Mouse (Mus musculus) left cerebral cortex, adult 8-10 months (tissue): ENCODE data around the gene Leprot. TPM values are rescaled to one million over a fixed set of nuclear protein-coding genes. Genes with fewer than 3 reads are reported as not detected.

ENCODE experiments used
- DNase-seq, 2 experiments: peaks; one replicate each; pipeline ENCODE4 v3.0.0; 2022; ENCODE audit warnings: low spot score in 2 of 2
- total RNA-seq, 4 experiments: library from RNA; stranded (reverse); gene quantifications; 2 replicates each; pipeline ENCODE4 v1.2.4; 2022

The Leprot gene
- total RNA-seq, result 10 to 100 TPM; 26.1 to 28.0 (median 27.1) TPM

GRCm38 (mm10) chr4:101647196-101647905 lies at the start of gene Leprot:
Gene Leprot (plus strand): TSS chr4:101647718.
- peak; percentile 100 for DNase-seq

GRCm38 (mm10) chr4:101601758-101602157 lies 45.8 kb upstream of the Leprot start:
- DNase-seq, result no peak

DNA sequence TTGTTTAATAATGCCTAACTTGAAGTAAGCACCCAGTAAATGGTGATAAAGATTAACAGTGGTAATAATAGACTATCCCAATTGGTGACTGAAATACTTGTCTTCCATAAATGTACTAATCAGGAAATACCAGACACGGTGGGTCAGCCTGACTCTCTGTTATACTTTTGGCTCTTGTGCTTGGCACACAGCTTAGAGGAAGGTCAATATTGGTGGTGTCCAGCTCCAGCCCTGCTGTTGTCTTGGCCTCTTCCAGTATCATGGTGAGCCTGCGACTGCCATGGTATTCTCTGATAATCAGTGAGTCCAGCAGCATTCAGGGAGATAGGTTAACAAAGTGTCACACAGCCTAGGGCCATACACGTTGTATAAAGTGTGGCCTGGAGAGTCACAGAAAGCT lies 43.9 kb upstream of the Leprot start:
- DNase-seq, result no peak

GRCm38 (mm10) chr4:101616520-101616919 lies 31.0 kb upstream of the Leprot start:
- DNase-seq, result no peak

GRCm38 (mm10) chr4:101617742-101618141 lies 29.8 kb upstream of the Leprot start:
- DNase-seq, result no peak

DNA sequence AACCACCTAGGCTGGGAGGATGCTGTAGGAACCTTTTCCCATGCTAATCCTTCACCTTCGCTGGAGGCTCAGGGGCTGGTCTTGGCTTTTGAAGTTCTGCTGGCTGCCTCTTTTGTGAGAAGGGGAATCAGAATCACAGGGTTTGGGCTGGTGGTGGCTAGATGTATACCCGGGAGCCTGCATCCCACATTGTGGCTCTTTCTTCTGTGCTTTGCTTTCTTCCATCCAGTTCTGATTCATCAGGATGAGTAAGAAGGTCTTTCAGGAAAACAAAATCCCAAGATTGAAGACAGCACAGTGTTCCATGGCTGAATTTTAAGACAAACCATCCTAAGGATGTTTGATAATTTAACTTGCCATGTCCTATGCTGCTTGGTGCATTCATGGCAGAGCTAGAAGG lies 27.3 kb upstream of the Leprot start:
- DNase-seq, result no peak

GRCm38 (mm10) chr4:101621241-101621640 lies 26.3 kb upstream of the Leprot start:
- DNase-seq, result peak in 1 of 2 experiments; percentile 28

DNA sequence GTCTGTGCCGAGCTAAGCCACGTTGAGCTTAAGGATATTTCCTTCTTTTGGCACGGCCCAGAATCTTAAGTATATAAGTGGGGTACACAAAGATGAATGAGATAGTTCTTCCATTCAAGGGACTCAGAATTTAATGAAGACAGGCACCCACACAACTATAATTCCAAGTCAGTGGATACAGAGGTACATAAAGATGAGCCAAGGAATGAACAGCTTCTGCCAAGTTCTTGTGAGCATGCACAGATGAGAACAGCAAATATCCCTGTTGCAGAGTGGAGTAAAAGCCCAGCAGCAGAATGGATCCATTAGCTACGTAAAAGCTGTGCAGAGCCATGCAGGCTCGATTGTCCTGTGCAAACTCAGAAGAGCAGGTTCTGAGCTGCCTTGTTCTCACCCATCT lies 22.2 kb upstream of the Leprot start:
- no peak for DNase-seq

DNA sequence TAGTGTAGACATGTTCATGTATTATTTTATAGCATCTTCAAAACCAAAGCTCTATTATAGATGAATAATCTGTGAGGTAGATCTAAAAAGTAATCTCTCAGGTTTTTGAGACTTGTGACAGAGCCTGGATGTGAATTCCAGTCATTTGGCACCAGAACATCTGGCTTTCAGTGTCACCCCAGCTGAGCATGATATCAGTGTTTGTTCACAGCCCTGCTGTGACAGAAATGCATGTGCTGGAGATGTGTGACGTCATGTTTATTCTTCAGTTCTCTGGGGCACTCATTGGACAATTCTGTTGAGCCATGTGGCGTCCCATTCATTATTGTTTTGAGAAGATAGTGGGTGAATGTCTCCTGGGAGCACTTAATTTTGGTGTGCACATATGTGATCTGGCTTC lies 11.9 kb upstream of the Leprot start:
- no peak for DNase-seq

DNA sequence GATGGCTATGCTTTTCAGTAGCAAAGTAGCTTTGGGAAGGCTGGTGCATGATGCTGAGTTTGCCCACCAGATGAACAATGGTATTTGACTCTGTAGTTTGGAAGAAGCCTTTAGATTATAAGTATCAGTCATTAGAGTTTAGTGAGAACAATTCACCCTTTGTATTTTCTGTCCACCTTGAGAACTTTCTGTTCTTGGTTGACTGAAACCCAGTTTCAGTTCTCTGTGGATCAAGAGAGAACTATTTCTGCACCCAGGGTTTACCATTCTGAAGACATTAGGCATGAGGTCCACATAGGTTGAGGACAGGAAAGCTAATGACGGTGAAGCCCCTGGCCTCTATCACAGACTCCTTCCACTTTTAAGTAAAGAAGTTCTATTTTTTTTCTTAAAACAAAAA lies 10.0 kb upstream of the Leprot start:
- no peak for DNase-seq

- no peak for DNase-seq
Observed at GRCm38 (mm10) chr4:101640631-101641030, 6.9 kb upstream of the Leprot start.

- DNase-seq, result no peak
Observed at GRCm38 (mm10) chr4:101642708-101643107, 4.8 kb upstream of the Leprot start.

DNA sequence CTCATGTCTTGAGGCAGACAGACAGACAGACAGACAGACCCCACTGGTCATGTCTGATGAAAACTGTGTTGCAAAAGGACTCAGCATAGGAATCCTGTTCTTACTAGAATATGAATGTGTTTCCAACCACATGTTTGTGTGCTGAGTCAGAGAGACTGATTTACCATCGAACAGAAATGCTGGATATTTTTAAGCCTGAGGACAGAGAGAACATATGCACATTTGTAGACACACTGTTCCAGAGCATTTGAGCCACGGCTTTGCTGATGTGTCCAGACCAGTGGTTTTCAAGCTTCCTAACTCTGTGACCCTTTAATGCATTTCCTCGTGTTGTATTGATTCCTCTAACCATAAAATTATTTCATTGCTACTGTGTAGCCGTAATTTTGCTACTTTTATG lies 4.3 kb upstream of the Leprot start:
- no peak for DNase-seq

GRCm38 (mm10) chr4:101646857-101647195 lies 692 bp upstream of the Leprot start:
- DNase-seq, result no peak

DNA sequence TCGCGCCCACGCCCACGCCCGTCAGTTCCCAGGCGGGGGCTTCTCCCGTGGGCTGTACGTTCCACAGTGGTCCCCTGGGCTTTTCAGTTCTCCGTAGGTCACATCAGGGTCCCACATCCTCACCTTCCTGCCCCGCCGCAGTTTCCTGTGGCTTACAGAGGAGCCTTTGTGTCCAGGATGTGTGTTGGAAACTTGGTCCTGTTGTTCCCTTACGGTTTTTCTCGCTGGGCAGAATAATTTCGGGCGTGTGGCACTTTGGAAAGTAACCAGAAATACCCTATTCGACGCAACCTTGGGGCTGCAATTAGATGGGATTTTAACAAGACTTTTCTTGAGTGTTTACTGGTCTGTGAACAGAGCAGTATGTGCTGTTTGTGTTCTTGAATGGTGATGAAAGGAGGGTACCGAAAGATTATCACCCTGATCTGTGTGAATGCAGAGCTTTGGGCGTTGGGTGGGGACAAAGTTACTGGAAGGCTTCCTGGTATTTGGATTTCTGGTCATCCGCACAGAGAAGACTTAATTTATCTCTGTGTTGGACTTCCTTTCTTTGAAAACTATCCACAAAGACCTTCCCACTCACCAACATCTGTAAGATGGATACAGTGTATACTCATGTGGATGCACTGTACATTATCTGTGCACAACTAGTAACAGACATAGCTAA lies 591 bp downstream of the Leprot start:
- DNase-seq, result no peak

GRCm38 (mm10) chr4:101648745-101649144 lies 1.2 kb downstream of the Leprot start:
- no peak for DNase-seq

DNA sequence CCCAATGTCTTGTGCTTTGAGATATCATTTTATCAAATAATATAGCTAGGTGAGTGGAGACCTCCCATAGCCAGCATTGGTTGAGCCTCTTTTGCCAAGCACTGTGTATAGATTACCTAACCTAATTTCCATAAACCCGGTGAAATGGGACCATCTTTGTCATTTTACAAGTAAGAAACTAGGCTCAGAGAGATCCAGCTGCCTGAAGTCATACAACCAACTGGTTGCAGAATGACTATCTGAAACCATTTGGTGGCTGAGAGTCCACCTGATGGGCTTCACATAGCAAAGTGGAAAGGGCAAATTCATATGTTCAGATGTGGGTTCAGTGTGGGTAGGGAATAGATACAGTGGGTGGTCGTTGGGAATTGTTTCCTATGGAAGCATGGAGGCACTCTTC lies 3.4 kb downstream of the Leprot start:
- no peak for DNase-seq

GRCm38 (mm10) chr4:101654256-101654655 lies 6.7 kb downstream of the Leprot start:
- no peak for DNase-seq

GRCm38 (mm10) chr4:101654788-101655414 lies 7.4 kb downstream of the Leprot start:
- no peak for DNase-seq

- DNase-seq, result no peak
Observed at GRCm38 (mm10) chr4:101655415-101655790, 7.9 kb downstream of the Leprot start.

- DNase-seq, result no peak
Observed at GRCm38 (mm10) chr4:101656056-101656455, 8.5 kb downstream of the Leprot start.

DNA sequence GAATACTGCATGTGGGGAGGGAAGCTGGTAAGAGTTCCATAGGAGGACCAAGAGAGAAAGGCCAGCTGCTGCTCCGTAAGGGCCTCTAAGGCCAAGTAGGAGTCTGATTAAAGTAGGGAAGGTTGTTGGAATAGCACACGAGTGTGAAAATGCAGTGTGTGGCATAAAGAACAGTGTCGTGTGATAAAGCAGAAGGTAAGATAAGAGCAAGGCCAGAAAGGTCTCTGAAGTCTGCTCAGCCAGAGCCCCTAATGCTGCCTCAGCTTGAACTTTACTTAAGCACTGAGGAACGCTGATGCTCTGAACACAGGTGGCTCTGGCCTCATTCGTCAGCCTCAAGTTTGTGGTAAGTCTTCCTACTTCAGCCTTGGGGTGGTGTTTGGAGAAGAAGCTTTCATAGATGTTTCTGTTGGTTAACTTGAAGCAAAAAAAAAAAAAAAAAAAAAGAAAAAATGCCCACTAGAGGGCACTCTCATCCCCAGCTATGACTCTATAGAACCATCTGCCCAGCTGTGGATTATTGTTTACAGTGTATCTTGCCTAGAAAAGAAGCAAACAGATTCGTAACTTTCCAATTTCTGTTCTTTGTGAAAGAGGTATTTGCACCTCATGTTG lies 9.5 kb downstream of the Leprot start:
- DNase-seq, result no peak
